Mouse (Mus musculus): ENCODE measurements around the gene Syngr2. TPM values are rescaled to one million over a fixed set of nuclear protein-coding genes. Genes with fewer than 3 reads are reported as not detected.

The Syngr2 gene
- polyA plus RNA-seq, 1 experiment = 12.9 TPM

- no peak for TF ChIP-seq POLR2A (IDR thresholded peaks at IDR 0.05; ENCODE audit: borderline replicate concordance, extremely low read depth, insufficient read depth, insufficient read length, poor library complexity, severe bottlenecking)
- no peak for TF ChIP-seq CTCF (IDR thresholded peaks at IDR 0.05; ENCODE audit: borderline replicate concordance, extremely low read depth, insufficient read depth, insufficient read length)
- DNase-seq (ENCODE audit: low read depth) = no peak
Observed at GRCm38 (mm10) chr11:117774925-117775324, 34.5 kb upstream of the Syngr2 start.

- TF ChIP-seq POLR2A (IDR thresholded peaks at IDR 0.05; ENCODE audit: borderline replicate concordance, extremely low read depth, insufficient read depth, insufficient read length, poor library complexity, severe bottlenecking) (no peak), CTCF (IDR thresholded peaks at IDR 0.05; ENCODE audit: borderline replicate concordance, extremely low read depth, insufficient read depth, insufficient read length) (no peak)
- DNase-seq (ENCODE audit: low read depth) = no peak
Observed at GRCm38 (mm10) chr11:117775540-117775939, 33.9 kb upstream of the Syngr2 start.

GRCm38 (mm10) chr11:117776085-117776792, 33.2 kb upstream of the Syngr2 start:
- TF ChIP-seq CTCF (IDR thresholded peaks at IDR 0.05; ENCODE audit: borderline replicate concordance, extremely low read depth, insufficient read depth, insufficient read length) (no peak), POLR2A (IDR thresholded peaks at IDR 0.05; ENCODE audit: borderline replicate concordance, extremely low read depth, insufficient read depth, insufficient read length, poor library complexity, severe bottlenecking) (no peak)
- no peak for DNase-seq (ENCODE audit: low read depth)

- TF ChIP-seq CTCF (IDR thresholded peaks at IDR 0.05; ENCODE audit: borderline replicate concordance, extremely low read depth, insufficient read depth, insufficient read length) (no peak), POLR2A (IDR thresholded peaks at IDR 0.05; ENCODE audit: borderline replicate concordance, extremely low read depth, insufficient read depth, insufficient read length, poor library complexity, severe bottlenecking) (no peak)
- no peak for DNase-seq (ENCODE audit: low read depth)
Observed at GRCm38 (mm10) chr11:117777111-117777510, 32.4 kb upstream of the Syngr2 start.

GRCm38 (mm10) chr11:117778031-117778430, 31.4 kb upstream of the Syngr2 start:
- no peak for DNase-seq (ENCODE audit: low read depth)
- TF ChIP-seq POLR2A (IDR thresholded peaks at IDR 0.05; ENCODE audit: borderline replicate concordance, extremely low read depth, insufficient read depth, insufficient read length, poor library complexity, severe bottlenecking) = no peak
- TF ChIP-seq CTCF (IDR thresholded peaks at IDR 0.05; ENCODE audit: borderline replicate concordance, extremely low read depth, insufficient read depth, insufficient read length) = no peak

- no peak for TF ChIP-seq CTCF (IDR thresholded peaks at IDR 0.05; ENCODE audit: borderline replicate concordance, extremely low read depth, insufficient read depth, insufficient read length)
- TF ChIP-seq POLR2A (IDR thresholded peaks at IDR 0.05; ENCODE audit: borderline replicate concordance, extremely low read depth, insufficient read depth, insufficient read length, poor library complexity, severe bottlenecking) = no peak
- no peak for DNase-seq (ENCODE audit: low read depth)
Observed at GRCm38 (mm10) chr11:117778851-117779433, 30.5 kb upstream of the Syngr2 start.

- peak; percentile 80 for DNase-seq (ENCODE audit: low read depth)
- TF ChIP-seq CTCF (IDR thresholded peaks at IDR 0.05; ENCODE audit: borderline replicate concordance, extremely low read depth, insufficient read depth, insufficient read length) (no peak), POLR2A (IDR thresholded peaks at IDR 0.05; ENCODE audit: borderline replicate concordance, extremely low read depth, insufficient read depth, insufficient read length, poor library complexity, severe bottlenecking) (no peak)
Observed at GRCm38 (mm10) chr11:117779434-117780198, 29.9 kb upstream of the Syngr2 start.

- no peak for DNase-seq (ENCODE audit: low read depth)
- TF ChIP-seq CTCF (IDR thresholded peaks at IDR 0.05; ENCODE audit: borderline replicate concordance, extremely low read depth, insufficient read depth, insufficient read length) = no peak
- TF ChIP-seq POLR2A (IDR thresholded peaks at IDR 0.05; ENCODE audit: borderline replicate concordance, extremely low read depth, insufficient read depth, insufficient read length, poor library complexity, severe bottlenecking) = no peak
Observed at GRCm38 (mm10) chr11:117780199-117780515, 29.3 kb upstream of the Syngr2 start.

- DNase-seq (ENCODE audit: low read depth) = peak; percentile 56
- no peak for TF ChIP-seq POLR2A (IDR thresholded peaks at IDR 0.05; ENCODE audit: borderline replicate concordance, extremely low read depth, insufficient read depth, insufficient read length, poor library complexity, severe bottlenecking)
- no peak for TF ChIP-seq CTCF (IDR thresholded peaks at IDR 0.05; ENCODE audit: borderline replicate concordance, extremely low read depth, insufficient read depth, insufficient read length)
Observed at GRCm38 (mm10) chr11:117780582-117781111, 28.8 kb upstream of the Syngr2 start.

- no peak for DNase-seq (ENCODE audit: low read depth)
- no peak for TF ChIP-seq CTCF (IDR thresholded peaks at IDR 0.05; ENCODE audit: borderline replicate concordance, extremely low read depth, insufficient read depth, insufficient read length)
- TF ChIP-seq POLR2A (IDR thresholded peaks at IDR 0.05; ENCODE audit: borderline replicate concordance, extremely low read depth, insufficient read depth, insufficient read length, poor library complexity, severe bottlenecking) = no peak
Observed at GRCm38 (mm10) chr11:117781199-117781821, 28.2 kb upstream of the Syngr2 start.

Measured in brain, embryonic 14.5 days (tissue).